Mouse (Mus musculus) heart, adult 2 months (tissue): ENCODE measurements at regions not wholly inside any gene's neighbourhood (a gene's known extent, or its start where the extent isn't known, plus 50 kb on each side); places are given as distances from the start of the nearest gene placed in this dataset.

Source experiments
- CTCF ChIP-seq: fragments of 200-600 bp; IDR thresholded peaks from 2 replicates; pipeline ENCODE4 v1.8.1; 2022; ENCODE audit warnings: antibody characterized with exemption, mild to moderate bottlenecking, moderate library complexity
- EP300 ChIP-seq: fragments of 200-500 bp; IDR thresholded peaks from 2 replicates; pipeline ENCODE4 v1.6.1; 2011; ENCODE audit warnings: low read depth, low read length, control low read depth; ENCODE audit not compliant: insufficient read depth
- POLR2A ChIP-seq: fragments of 200-500 bp; IDR thresholded peaks from 2 replicates; pipeline ENCODE4 v1.6.1; 2011; ENCODE audit warnings: mild to moderate bottlenecking, low read depth, low read length, control low read depth; ENCODE audit not compliant: insufficient read depth

DNA sequence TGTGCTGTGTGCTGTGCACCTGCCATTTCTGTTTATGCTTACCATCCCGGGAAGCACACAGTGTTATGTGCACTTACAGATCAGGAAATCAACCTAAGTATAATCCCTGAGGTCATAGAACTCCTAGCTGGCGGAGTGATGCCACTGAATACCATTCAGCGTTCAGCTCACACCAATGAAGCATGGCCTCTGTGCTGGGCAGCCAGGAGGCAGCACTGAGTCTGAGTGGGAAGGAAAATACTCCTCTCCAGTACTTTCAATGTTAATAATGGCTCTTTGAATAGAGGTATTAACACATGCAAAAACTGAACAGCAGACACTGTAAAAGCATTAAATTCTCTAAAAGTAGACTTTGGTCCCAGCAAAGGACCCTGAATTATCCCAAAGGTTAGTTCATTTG, 85.7 kb upstream of the 4933402D24Rik start:
- TF ChIP-seq CTCF (peak; percentile 61), EP300 (no peak), POLR2A (no peak)
